Mouse (Mus musculus) hematopoietic stem cell, adult 5-6 weeks (primary cell): ENCODE measurements around the gene Cntrob. TPM values are rescaled to one million over a fixed set of nuclear protein-coding genes. Genes with fewer than 3 reads are reported as not detected.
A peak's percentile ranks its signal among the peaks of the same experiment; 100 is the strongest.

Experiments
- ATAC-seq, 2 experiments: fragments of 125-278 bp in 1 of 2; replicated peaks in 1 of 2; 2 replicates each; pipeline ENCODE4 v1.8.0; 2016 to 2017; ENCODE audit warnings: inconsistent platforms in 2 of 2, mild to moderate bottlenecking in 2 of 2, moderate number of reproducible peaks in 2 of 2, low read depth in 1 of 2, moderate TSS enrichment in 1 of 2; ENCODE audit not compliant: low FRiP score in 2 of 2, poor library complexity in 2 of 2, severe bottlenecking in 2 of 2, insufficient read depth in 1 of 2, low TSS enrichment in 1 of 2
- total RNA-seq: library from RNA; stranded (forward); fragments of 172-1452, 232-1000 nt; gene quantifications from 2 replicates; pipeline ENCODE4 v1.2.3, GENCODE M21; 2017

Gene Cntrob
- total RNA-seq, 1 experiment from 2014 or later, result 30.4 TPM

DNA sequence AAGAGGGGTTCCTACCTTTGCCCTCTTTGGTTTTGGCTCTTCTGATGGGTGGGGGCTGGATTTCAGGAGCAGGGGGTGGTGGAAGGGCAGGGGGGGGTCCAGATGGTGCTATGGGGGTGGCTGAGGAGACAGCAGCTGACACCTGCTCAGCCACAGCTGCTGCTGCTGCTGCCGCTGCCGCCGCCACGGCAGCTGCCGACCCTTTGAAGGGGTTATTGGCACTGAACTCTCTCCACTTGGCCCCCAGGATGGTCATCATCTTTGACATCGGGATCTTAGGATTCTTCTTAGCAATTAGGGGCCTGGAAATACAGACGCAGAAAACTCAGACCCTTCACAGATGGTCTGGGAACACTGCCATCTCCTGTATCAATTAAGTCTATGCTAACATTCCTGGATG is 38.4 kb upstream of the Cntrob start:
- no peak for ATAC-seq

DNA sequence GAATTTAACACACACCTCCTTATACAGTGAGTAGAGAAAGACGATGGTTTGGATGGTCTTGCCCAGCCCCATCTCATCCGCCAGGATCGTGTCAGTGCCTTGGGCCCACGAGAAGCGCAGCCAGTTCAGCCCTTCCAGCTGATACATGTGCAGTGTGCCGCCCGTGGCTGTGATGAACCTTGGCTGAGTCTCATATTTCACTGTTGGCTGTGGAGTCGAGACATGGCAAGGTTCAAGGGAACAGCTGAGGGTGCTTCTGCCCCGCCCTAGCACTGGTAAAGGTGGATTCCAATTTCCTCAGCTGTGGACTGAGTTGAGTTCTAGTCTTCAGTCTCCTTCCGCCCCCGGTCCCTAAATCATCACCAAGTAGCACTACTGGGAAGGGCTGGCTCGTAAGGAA is 34.1 kb upstream of the Cntrob start:
- no peak for ATAC-seq

GRCm38 (mm10) chr11:69356544-69356943 is 33.0 kb upstream of the Cntrob start:
- no peak for ATAC-seq

- ATAC-seq, result no peak
Observed at GRCm38 (mm10) chr11:69346441-69346840, 22.9 kb upstream of the Cntrob start.

GRCm38 (mm10) chr11:69340161-69341131 is 16.9 kb upstream of the Cntrob start, which contains the start of gene Rnf227:
Gene Rnf227 (plus strand): TSS chr11:69340461.
- peak; percentile 29 to 40 for ATAC-seq

GRCm38 (mm10) chr11:69334796-69335195 is 11.2 kb upstream of the Cntrob start:
- ATAC-seq, result no peak

- ATAC-seq, result no peak
Observed at GRCm38 (mm10) chr11:69333922-69334321, 10.3 kb upstream of the Cntrob start.

- no peak for ATAC-seq
Observed at GRCm38 (mm10) chr11:69332713-69333253, 9.2 kb upstream of the Cntrob start.

- ATAC-seq, result peak; percentile 73 to 79
Observed at GRCm38 (mm10) chr11:69331929-69332405, 8.4 kb upstream of the Cntrob start.

GRCm38 (mm10) chr11:69331152-69331551 is 7.6 kb upstream of the Cntrob start:
- no peak for ATAC-seq

- ATAC-seq, result no peak
Observed at GRCm38 (mm10) chr11:69328517-69328916, 4.9 kb upstream of the Cntrob start.

DNA sequence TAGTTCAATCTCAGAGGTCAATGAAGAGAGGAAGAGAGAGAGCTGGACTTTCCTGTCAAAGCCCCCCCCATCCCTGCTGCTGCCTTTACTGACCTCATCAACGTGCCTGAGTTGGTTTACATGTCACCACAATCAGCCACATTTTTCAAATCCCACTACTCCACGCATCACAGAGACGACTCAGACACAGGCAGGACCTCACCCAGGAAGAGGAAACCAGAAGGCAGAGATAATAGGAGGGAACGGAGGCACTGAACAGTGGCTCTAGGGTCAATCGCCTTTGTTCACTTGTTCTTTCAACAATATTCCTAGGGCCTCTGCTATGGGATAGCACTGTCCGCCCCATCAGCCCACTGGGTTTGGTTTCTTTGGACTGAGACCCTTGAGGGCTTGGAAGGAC is 4.1 kb upstream of the Cntrob start:
- no peak for ATAC-seq

DNA sequence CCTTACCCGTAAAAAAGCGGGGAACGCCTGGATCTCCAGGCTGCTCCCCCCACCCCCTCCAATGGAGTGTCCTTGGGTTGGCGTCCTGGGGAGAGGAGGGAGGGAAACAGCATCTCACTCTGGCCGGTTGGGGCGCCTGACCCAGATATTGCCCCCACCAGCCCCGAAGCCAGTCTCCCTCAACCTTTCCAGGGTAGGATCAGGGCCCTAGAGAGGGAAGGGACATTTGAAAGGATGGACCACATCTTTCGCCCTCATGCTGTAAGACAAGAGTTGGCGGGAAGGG is 3.5 kb upstream of the Cntrob start:
- no peak for ATAC-seq

DNA sequence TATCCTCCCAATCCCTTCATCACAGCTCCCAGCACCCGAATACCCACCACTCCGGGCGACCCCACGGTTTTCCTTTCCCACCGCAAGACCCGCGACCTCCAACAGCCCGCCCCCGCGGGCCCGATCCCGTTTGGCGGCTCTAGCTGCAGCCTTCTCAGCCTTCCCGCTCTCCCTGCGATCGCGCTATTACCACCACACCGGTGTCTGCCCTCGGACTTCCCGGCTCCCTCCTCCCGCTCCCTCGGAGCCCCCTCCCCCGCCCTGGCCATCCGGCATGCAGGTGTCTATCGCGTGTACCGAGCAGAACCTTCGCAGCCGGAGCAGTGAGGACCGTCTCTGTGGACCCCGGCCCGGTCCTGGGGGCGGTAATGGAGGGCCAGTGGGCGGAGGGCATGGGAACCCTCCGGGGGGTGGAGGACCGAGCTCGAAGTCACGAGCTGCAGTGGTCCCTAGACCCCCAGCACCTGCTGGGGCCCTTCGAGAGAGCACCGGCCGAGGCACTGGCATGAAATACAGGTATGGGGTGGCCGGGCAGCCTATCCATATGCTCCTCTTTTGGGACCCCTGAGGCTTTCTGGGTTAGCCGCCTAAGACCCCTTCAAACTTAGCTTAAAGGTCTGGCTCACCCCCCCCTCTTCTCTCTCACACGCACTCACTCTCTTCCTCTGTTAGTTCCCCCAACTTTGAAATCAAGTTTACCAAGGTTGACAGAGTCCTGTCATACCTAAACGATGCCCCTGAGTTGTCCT is 3.0 kb upstream of the Cntrob start:
- ATAC-seq, result no peak

DNA sequence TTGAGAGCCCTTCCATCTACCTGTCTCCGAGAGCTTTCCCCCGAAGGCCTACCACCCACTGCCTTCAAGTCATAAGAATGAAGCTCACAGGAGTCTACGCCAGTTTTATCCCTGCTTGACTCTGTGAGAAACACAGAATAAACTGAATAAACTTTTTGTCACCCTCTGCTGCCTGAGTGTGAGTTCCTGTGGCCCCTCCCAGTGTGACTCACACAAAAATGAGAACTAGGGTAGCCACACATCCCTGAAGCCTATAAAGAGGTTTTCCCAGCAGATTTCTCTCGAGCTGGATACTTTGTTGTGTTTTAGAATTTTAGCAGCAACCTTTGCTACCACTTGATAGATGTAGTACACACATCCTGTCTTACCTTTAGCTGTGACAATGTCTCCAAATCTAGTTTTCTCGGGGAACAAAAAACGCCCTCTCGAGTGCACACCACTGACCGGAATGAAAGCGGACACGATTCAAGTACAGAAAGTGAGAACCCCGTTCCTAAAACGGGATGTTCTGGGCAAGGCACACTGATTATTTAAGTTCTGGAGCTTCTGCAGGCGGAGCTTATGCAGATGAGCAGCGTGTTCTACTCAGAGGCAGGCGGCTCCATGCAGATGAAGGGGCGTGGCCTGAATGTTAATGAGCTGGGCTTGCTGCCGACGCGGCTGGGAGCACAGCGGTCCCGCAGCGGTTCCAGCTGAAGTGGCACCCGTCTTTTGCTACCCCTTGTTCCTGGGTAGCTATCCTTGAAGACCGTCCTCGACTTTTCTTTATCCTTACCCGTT is 2.2 kb upstream of the Cntrob start, which contains the start of gene Kcnab3:
Gene Kcnab3 (plus strand): TSS at position 631 of the 780 bp plus-strand sequence.
- peak; percentile 68 to 78 for ATAC-seq

DNA sequence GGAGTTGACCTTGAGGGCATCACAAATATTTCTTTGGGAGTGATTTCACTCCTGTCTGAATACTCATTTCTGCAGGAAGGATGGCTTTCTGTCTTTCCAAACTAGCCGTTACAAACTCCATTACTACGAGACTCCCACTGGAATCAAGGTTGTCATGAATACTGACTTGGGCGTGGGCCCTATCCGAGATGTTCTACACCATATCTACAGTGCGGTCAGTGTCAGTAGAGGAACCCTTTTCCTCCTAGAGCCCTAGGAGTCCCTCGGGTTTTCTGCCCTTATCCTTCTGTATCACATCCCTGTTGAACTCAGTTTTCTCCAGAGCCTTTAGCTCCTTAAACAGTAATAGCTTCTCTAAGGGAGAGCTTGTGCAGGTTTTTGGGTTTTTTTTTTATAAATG is 1.2 kb upstream of the Cntrob start:
- no peak for ATAC-seq

GRCm38 (mm10) chr11:69322693-69323471 is 693 bp downstream of the Cntrob start:
- no peak for ATAC-seq
